Mouse (Mus musculus): ENCODE measurements around the gene Bcap31.
A peak's percentile ranks its signal among the peaks of the same experiment; 100 is the strongest.

DNA sequence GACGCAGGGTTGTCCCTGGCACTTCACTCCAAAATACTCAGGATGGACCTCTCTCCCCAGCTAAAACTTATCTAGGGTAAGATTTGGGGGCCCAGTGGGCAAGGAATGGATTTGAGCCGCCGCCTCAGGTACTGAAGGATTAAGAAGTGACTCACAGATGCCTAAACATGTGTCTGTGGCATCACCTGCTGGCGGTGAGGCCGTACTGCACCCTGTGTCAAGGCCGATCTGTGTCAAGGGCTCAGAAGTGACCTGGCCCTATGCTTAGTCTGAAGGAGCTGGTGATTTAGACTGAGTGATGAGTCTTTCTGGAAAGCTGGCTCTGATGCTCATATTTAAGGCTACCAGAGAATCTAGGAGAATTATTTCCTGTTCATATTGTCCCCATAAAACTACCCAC, 61.8 kb downstream of the Bcap31 start:
- peak; percentile 97 for TF ChIP-seq CTCF (IDR thresholded peaks at IDR 0.05; ENCODE audit: borderline replicate concordance, insufficient read depth, low read length)
- no peak for TF ChIP-seq POLR2A (IDR thresholded peaks at IDR 0.05; ENCODE audit: low read depth, low read length)
